Mouse (Mus musculus) forebrain, embryonic 12.5 days (tissue): Measurements from ENCODE around the gene Ccpg1os. TPM values are rescaled to one million over a fixed set of nuclear protein-coding genes. Genes with fewer than 3 reads are reported as not detected.
A peak's percentile ranks its signal among the peaks of the same experiment; 100 is the strongest.

ENCODE experiments used
- ATAC-seq: fragments of 200-750 bp; cut with Nextera tagmentation; 2 replicates; pipeline ENCODE4 v1.8.0; 2017; ENCODE audit warnings: moderate TSS enrichment; ENCODE audit not compliant: low FRiP score
- H3K27ac ChIP-seq: fragments of 300-500 bp; sonication (generic); 2 replicates; pipeline ENCODE4 v1.5.1; 2016; ENCODE audit warnings: mild to moderate bottlenecking
- H3K27me3 ChIP-seq: fragments of 300-500 bp; sonication (generic); 2 replicates; pipeline ENCODE4 v1.6.1; 2016; ENCODE audit warnings: mild to moderate bottlenecking
- H3K36me3 ChIP-seq: fragments of 300-500 bp; sonication (generic); replicated peaks from 2 replicates; pipeline ENCODE4 v1.6.1; 2016; ENCODE audit warnings: mild to moderate bottlenecking
- H3K4me1 ChIP-seq: fragments of 300-500 bp; sonication (generic); 2 replicates; pipeline ENCODE4 v1.6.1; 2016
- H3K4me2 ChIP-seq: fragments of 300-500 bp; sonication (generic); 2 replicates; pipeline ENCODE4 v1.6.1; 2016; ENCODE audit warnings: mild to moderate bottlenecking, moderate library complexity
- H3K4me3 ChIP-seq: fragments of 300-500 bp; sonication (generic); replicated peaks from 2 replicates; pipeline ENCODE4 v1.5.1; 2016; ENCODE audit warnings: mild to moderate bottlenecking
- H3K9ac ChIP-seq: fragments of 300-500 bp; sonication (generic); 2 replicates; pipeline ENCODE4 v1.6.1; 2016; ENCODE audit warnings: mild to moderate bottlenecking
- H3K9me3 ChIP-seq: fragments of 300-500 bp; sonication (generic); 2 replicates; pipeline ENCODE4 v1.6.1; 2016
- WGBS: fragments of 180-500 bp; shearing (Covaris S2); methylation state at CpG from one replicate; pipeline ENCODE4 v1.1.7; 2016; 5-methylcytosine and 5-hydroxymethylcytosine counted together
- polyA plus RNA-seq: library from polyadenylated mRNA; unstranded; fragments of >200 nt; fragmentation: Nextera tagmentation; extraction: Ambion mirVana; gene quantifications from 2 replicates; pipeline ENCODE4 v1.2.1, GENCODE M21; 2016

Ccpg1os gene
- polyA plus RNA-seq, 1 experiment from 2014 or later: 21.4 TPM

GRCm38 (mm10) chr9:72972984-72973383, 12.2 kb downstream of the Ccpg1os start:
- ATAC-seq: no peak
- no peaks in the 10 kb centered on the region for H3K27me3 ChIP-seq
- H3K9ac ChIP-seq: no peak overlapping the region
- no peaks in the 10 kb centered on the region for H3K36me3 ChIP-seq
- H3K4me1 ChIP-seq: no peaks in the 10 kb centered on the region
- H3K27ac ChIP-seq: no peak overlapping the region
- H3K4me3 ChIP-seq: no peak overlapping the region
- no peaks in the 10 kb centered on the region for H3K9me3 ChIP-seq
- no peak overlapping the region for H3K4me2 ChIP-seq

GRCm38 (mm10) chr9:72972435-72972834, 12.7 kb downstream of the Ccpg1os start:
- H3K27me3 ChIP-seq: no peaks in the 10 kb centered on the region
- H3K36me3 ChIP-seq: no peaks in the 10 kb centered on the region
- 91% methylated on average over 5 of the region's 5 CpGs for WGBS
- H3K27ac ChIP-seq: no peak overlapping the region
- H3K9me3 ChIP-seq: no peaks in the 10 kb centered on the region
- no peak overlapping the region for H3K9ac ChIP-seq
- H3K4me2 ChIP-seq: no peak overlapping the region
- no peak for ATAC-seq
- no peak overlapping the region for H3K4me3 ChIP-seq
- H3K4me1 ChIP-seq: no peaks in the 10 kb centered on the region

- H3K4me2 ChIP-seq: no peak overlapping the region
- 78% methylated on average over 7 of the region's 7 CpGs for WGBS
- no peaks in the 10 kb centered on the region for H3K9me3 ChIP-seq
- H3K9ac ChIP-seq: no peak overlapping the region
- ATAC-seq: no peak
- H3K4me3 ChIP-seq: no peak overlapping the region
- H3K36me3 ChIP-seq: no peaks in the 10 kb centered on the region
- no peaks in the 10 kb centered on the region for H3K27me3 ChIP-seq
- H3K4me1 ChIP-seq: no peaks in the 10 kb centered on the region
- no peak overlapping the region for H3K27ac ChIP-seq
Measured at GRCm38 (mm10) chr9:72969874-72970273, 15.3 kb downstream of the Ccpg1os start.

- Histone ChIP-seq H3K4me2 (no peak overlapping the region), H3K4me1 (no peaks in the 10 kb centered on the region), H3K9ac (no peak overlapping the region), H3K36me3 (no peaks in the 10 kb centered on the region), H3K4me3 (no peak overlapping the region), H3K27me3 (no peaks in the 10 kb centered on the region), H3K9me3 (no peaks in the 10 kb centered on the region), H3K27ac (no peak overlapping the region)
- 34% methylated on average over 11 of the region's 11 CpGs for WGBS
- ATAC-seq: 0 out of 2 replicates have a peak, but pooled peaks have one; percentile 6
Measured at GRCm38 (mm10) chr9:72968349-72969061, 16.7 kb downstream of the Ccpg1os start.

GRCm38 (mm10) chr9:72961959-72962358, 23.2 kb downstream of the Ccpg1os start:
- Histone ChIP-seq H3K4me1 (peaks cover 12% of the 10 kb centered on the region), H3K9me3 (no peaks in the 10 kb centered on the region), H3K4me3 (no peak overlapping the region), H3K27me3 (no peaks in the 10 kb centered on the region), H3K27ac (no peak overlapping the region), H3K36me3 (no peaks in the 10 kb centered on the region), H3K4me2 (no peak overlapping the region), H3K9ac (no peak overlapping the region)
- ATAC-seq: no peak
- 83% methylated on average over 15 of the region's 15 CpGs for WGBS

GRCm38 (mm10) chr9:72961346-72961745, 23.8 kb downstream of the Ccpg1os start:
- Histone ChIP-seq H3K4me2 (no peak overlapping the region), H3K4me1 (peaks cover 12% of the 10 kb centered on the region), H3K9ac (no peak overlapping the region), H3K4me3 (no peak overlapping the region), H3K36me3 (no peaks in the 10 kb centered on the region), H3K9me3 (no peaks in the 10 kb centered on the region), H3K27me3 (no peaks in the 10 kb centered on the region), H3K27ac (no peak overlapping the region)
- 74% methylated on average over 8 of the region's 8 CpGs for WGBS
- no peak for ATAC-seq

GRCm38 (mm10) chr9:72958521-72959450, 26.4 kb downstream of the Ccpg1os start, which contains the start of the genes Dyx1c1 and Gm44503:
Gene Dyx1c1 (plus strand): TSS chr9:72958785.
Gene Gm44503 (plus strand): TSS chr9:72958852.
- Histone ChIP-seq H3K27me3 (no peaks in the 10 kb centered on the region), H3K9ac (peak within 1 kb of the TSS; percentile 64), H3K27ac (peak within 1 kb of the TSS; percentile 50; the same call in 1 of the 2 replicates), H3K4me3 (peak within 1 kb of the TSS; percentile 65), H3K9me3 (no peaks in the 10 kb centered on the region), H3K4me1 (peaks cover 12% of the 10 kb centered on the region), H3K36me3 (no peaks in the 10 kb centered on the region), H3K4me2 (peak within 1 kb of the TSS; percentile 72)
- peak; percentile 95 for ATAC-seq
- 2% methylated on average over 43 of the region's 43 CpGs for WGBS

- H3K4me1 ChIP-seq: peaks cover 12% of the 10 kb centered on the region
- no peak overlapping the region for H3K27ac ChIP-seq
- no peak overlapping the region for H3K9ac ChIP-seq
- no peak overlapping the region for H3K4me3 ChIP-seq
- no peaks in the 10 kb centered on the region for H3K9me3 ChIP-seq
- no peak overlapping the region for H3K4me2 ChIP-seq
- no peak for ATAC-seq
- no peaks in the 10 kb centered on the region for H3K36me3 ChIP-seq
- no peaks in the 10 kb centered on the region for H3K27me3 ChIP-seq
- WGBS: 26% methylated on average over 1 of the region's 1 CpGs
Measured at GRCm38 (mm10) chr9:72955546-72955945, 29.6 kb downstream of the Ccpg1os start.

- H3K27ac ChIP-seq: no peak overlapping the region
- H3K4me2 ChIP-seq: no peak overlapping the region
- ATAC-seq: no peak
- no peaks in the 10 kb centered on the region for H3K9me3 ChIP-seq
- H3K4me1 ChIP-seq: peaks cover 12% of the 10 kb centered on the region
- no peak overlapping the region for H3K9ac ChIP-seq
- no peak overlapping the region for H3K4me3 ChIP-seq
- no peaks in the 10 kb centered on the region for H3K36me3 ChIP-seq
- 44% methylated on average over 2 of the region's 2 CpGs for WGBS
- H3K27me3 ChIP-seq: no peaks in the 10 kb centered on the region
Measured at GRCm38 (mm10) chr9:72954746-72955145, 30.4 kb downstream of the Ccpg1os start.

GRCm38 (mm10) chr9:72949572-72949971, 35.6 kb downstream of the Ccpg1os start:
- peaks cover 26% of the 10 kb centered on the region for H3K36me3 ChIP-seq

GRCm38 (mm10) chr9:72947010-72947409, 38.2 kb downstream of the Ccpg1os start:
- WGBS: 87% methylated on average over 1 of the region's 1 CpGs
- H3K27me3 ChIP-seq: no peaks in the 10 kb centered on the region
- H3K4me1 ChIP-seq: no peaks in the 10 kb centered on the region
- no peak overlapping the region for H3K4me2 ChIP-seq
- peaks cover 34% of the 10 kb centered on the region for H3K36me3 ChIP-seq
- H3K4me3 ChIP-seq: no peak overlapping the region
- peaks cover 7% of the 10 kb centered on the region for H3K9me3 ChIP-seq
- no peak overlapping the region for H3K27ac ChIP-seq
- no peak overlapping the region for H3K9ac ChIP-seq
- no peak for ATAC-seq

More at GRCm38 (mm10) chr9:72949572-72949971, 35.6 kb downstream of the Ccpg1os start:
- Histone ChIP-seq H3K9ac (no peak overlapping the region), H3K4me2 (no peak overlapping the region), H3K9me3 (peaks cover 7% of the 10 kb centered on the region), H3K27me3 (no peaks in the 10 kb centered on the region), H3K27ac (no peak overlapping the region), H3K4me3 (no peak overlapping the region), H3K4me1 (no peaks in the 10 kb centered on the region)
- ATAC-seq: no peak
- WGBS: 85% methylated on average over 7 of the region's 7 CpGs

- Histone ChIP-seq H3K9ac (no peak overlapping the region), H3K9me3 (peaks cover 7% of the 10 kb centered on the region), H3K4me2 (no peak overlapping the region), H3K27ac (no peak overlapping the region), H3K4me1 (no peaks in the 10 kb centered on the region), H3K4me3 (no peak overlapping the region), H3K27me3 (no peaks in the 10 kb centered on the region), H3K36me3 (peaks cover 34% of the 10 kb centered on the region)
- WGBS: 94% methylated on average over 13 of the region's 13 CpGs
- no peak for ATAC-seq
Measured at GRCm38 (mm10) chr9:72944286-72944685, 40.9 kb downstream of the Ccpg1os start.
